Mouse (Mus musculus) erythroblast, embryonic 14.5 days (primary cell): ENCODE data around the gene Csrnp3. TPM values are rescaled to one million over a fixed set of nuclear protein-coding genes. Genes with fewer than 3 reads are reported as not detected.

Experiments used
- H3K27me3 ChIP-seq: 2 replicates; pipeline ENCODE4 v1.6.1; 2012; ENCODE audit warnings: inconsistent platforms; ENCODE audit not compliant: control insufficient read depth
- H3K36me3 ChIP-seq: 2 replicates; pipeline ENCODE4 v1.6.1; 2012; ENCODE audit warnings: mild to moderate bottlenecking, inconsistent platforms; ENCODE audit not compliant: control insufficient read depth
- H3K4me1 ChIP-seq: 2 replicates; pipeline ENCODE4 v1.6.1; 2012; ENCODE audit warnings: inconsistent platforms; ENCODE audit not compliant: control insufficient read depth
- H3K4me3 ChIP-seq: replicated peaks from 2 replicates; pipeline ENCODE3; 2012; ENCODE audit warnings: moderate library complexity, mild to moderate bottlenecking, inconsistent platforms
- H3K9me3 ChIP-seq: 2 replicates; pipeline ENCODE4 v1.6.1; 2012; ENCODE audit warnings: low read length, inconsistent platforms, mixed read lengths; ENCODE audit not compliant: control insufficient read depth
- GATA1 ChIP-seq: IDR thresholded peaks from 2 replicates; pipeline ENCODE4 v1.6.1; 2012; ENCODE audit warnings: low read length, inconsistent platforms, mixed read lengths
- TAL1 ChIP-seq: IDR thresholded peaks from 3 replicates; pipeline ENCODE4 v1.6.1; 2012; ENCODE audit warnings: low read length, inconsistent platforms, mixed read lengths
- polyA plus RNA-seq: library from polyadenylated mRNA; stranded (reverse); fragments of >175 nt; gene quantifications from 2 replicates; pipeline ENCODE4 v1.2.3, GENCODE M21; 2012

Csrnp3 gene
- polyA plus RNA-seq, 1 experiment, result not detected

DNA sequence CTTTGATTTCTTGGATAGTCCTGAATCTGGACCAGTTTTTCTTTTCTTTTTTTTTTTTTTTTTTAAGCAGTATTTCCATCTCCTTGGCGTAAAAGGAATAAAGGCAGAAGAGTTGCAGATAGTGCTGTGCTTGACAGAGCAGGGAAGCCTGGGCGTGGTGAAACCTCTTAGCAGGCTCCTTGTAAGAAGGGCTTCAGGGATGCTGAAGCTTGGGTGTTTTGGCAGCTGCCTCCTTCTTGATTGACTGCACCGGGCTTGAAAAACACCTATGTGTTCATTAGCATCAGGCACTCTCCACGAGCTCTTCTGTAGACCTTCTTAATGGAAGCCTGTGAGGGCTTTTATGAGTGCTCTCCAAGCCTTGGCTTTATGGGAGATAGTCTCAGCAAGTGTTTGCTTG, 117.9 kb downstream of the Csrnp3 start:
- Histone ChIP-seq H3K27me3 (no peaks in the 10 kb centered on the region), H3K36me3 (no peaks in the 10 kb centered on the region)
- TF ChIP-seq GATA1, result no peak
- TF ChIP-seq TAL1, result no peak

DNA sequence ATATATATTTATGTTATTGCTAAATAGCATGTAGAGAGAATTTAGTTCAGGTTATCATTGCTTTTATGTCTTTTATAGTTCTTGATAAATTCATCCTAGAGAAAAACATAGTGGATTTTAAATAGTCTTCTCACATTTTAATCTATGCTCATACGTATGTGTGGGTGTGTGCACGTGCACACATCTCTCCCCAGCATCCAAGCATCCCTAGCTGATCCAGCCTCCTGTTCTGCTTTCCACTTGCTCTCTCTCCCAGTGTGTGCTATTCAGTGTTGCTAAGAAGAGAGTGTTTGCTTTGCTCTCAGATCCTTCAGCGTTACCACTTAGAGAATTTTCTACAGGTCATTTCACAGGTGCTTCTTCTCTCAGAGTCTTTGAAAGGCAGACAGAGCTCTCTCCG, 123.2 kb downstream of the Csrnp3 start:
- Histone ChIP-seq H3K9me3 (no peaks in the 10 kb centered on the region; the same call in 1 of the 2 replicates), H3K36me3 (no peaks in the 10 kb centered on the region), H3K4me3 (no peak overlapping the region), H3K27me3 (no peaks in the 10 kb centered on the region), H3K4me1 (no peaks in the 10 kb centered on the region)
- TF ChIP-seq GATA1 (no peak), TAL1 (no peak)

More for the DNA sequence above, 117.9 kb downstream of the Csrnp3 start:
- Histone ChIP-seq H3K4me3 (no peak overlapping the region), H3K9me3 (no peaks in the 10 kb centered on the region), H3K4me1 (no peaks in the 10 kb centered on the region)

DNA sequence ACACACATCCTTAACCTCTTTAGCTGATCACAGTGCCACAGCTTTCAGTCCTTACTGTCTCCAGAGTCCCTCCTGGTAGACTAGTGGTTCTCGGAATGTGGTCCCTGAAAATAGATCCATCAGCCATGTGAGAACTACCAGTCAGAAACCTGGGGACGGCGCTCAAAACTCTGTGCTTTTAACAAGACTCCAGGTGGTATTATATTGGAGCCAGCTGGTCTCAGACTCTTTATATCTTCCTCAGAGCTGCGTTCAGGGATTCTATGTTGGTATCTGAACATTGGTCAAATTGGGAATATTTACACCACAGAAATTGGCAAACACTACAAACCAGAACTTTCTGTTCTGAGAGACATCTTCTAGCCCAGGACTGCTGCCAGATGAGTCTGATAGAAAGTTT, 128.3 kb downstream of the Csrnp3 start:
- Histone ChIP-seq H3K27me3 (no peaks in the 10 kb centered on the region), H3K4me1 (no peaks in the 10 kb centered on the region), H3K4me3 (no peak overlapping the region), H3K36me3 (no peaks in the 10 kb centered on the region), H3K9me3 (no peaks in the 10 kb centered on the region; the same call in 1 of the 2 replicates)
- TF ChIP-seq GATA1 (no peak), TAL1 (no peak)

DNA sequence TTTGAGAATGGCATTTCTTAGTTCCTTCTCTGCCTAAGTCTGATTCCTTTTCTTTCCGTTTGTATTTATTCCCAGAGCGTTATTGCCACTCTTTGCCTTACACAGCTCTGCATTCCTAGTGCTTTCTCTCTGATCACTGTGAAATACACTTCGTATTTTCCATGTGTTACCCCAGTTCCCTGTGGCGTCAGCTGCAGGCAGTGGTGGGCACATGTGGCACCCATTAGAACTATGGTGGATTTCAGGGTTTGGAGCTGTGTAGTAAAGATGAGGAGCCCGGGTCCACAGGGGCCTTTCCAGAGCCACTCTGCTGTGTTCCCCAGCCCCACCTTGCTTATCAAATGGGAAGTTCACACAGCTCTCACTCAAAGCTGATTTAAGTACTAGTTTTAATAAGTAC, 129.8 kb downstream of the Csrnp3 start:
- Histone ChIP-seq H3K4me1 (no peaks in the 10 kb centered on the region), H3K9me3 (no peaks in the 10 kb centered on the region; the same call in 1 of the 2 replicates), H3K27me3 (no peaks in the 10 kb centered on the region), H3K4me3 (no peak overlapping the region), H3K36me3 (no peaks in the 10 kb centered on the region)
- no peak for TF ChIP-seq GATA1
- no peak for TF ChIP-seq TAL1

DNA sequence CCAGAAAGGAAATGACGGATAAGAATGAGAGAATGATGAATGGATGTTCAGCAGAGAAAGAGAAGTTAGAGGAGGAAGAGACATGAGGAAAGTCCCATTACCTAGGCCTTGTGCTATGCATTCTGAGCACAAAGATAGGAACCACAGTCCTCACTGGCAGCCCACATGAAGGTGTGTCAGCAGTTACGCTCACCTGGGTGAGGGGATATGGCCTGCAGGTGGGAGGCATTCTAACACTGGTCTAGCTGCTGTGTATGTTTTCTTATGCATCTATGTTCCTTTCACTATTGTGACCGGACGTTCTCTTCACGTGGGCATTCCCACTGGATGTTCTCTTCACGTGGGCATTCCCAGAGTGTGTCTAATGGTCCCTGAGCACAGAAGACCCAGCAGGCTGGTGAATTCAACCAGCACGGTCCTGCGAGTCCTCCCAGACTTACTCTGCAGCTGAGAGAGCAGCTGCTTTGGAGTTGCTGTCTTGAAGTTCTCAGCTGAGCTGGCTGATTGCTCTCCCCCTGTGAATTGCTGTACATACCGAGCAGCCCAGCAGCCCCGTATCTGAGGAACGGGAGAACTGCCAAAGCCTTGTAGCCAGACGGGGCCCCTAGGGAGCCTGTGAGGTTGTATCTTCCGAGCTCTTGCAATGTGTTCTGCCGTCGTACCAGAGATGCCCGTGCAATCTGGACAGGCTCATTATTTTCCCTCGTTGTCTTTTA, 133.9 kb downstream of the Csrnp3 start:
- no peak for TF ChIP-seq TAL1
- TF ChIP-seq GATA1, result no peak
- no peak overlapping the region for H3K4me3 ChIP-seq
- H3K27me3 ChIP-seq, result no peaks in the 10 kb centered on the region
- H3K4me1 ChIP-seq, result no peaks in the 10 kb centered on the region
- peaks cover 2% of the 10 kb centered on the region; the same call in 1 of the 2 replicates for H3K9me3 ChIP-seq
- H3K36me3 ChIP-seq, result no peaks in the 10 kb centered on the region

DNA sequence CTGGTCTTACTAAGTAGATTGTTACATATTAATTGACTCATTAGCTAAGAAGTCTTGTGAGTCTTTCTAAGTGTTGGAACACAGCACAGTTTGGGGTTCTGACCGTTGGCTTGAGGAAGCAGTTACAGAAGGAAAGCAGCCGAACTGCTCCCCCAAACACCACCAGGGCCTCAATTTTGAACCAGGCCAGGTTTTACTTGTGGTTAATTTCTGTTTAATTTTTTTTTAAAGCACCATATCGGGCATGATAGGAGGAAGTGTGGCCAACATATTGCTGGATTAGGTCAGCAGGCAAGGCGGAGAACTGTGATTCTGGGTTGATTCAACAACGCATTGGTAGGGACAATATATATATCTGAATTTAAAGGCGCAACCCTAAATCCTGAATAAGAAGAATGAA, 135.9 kb downstream of the Csrnp3 start:
- Histone ChIP-seq H3K9me3 (peaks cover 2% of the 10 kb centered on the region; the same call in 1 of the 2 replicates), H3K4me1 (no peaks in the 10 kb centered on the region), H3K36me3 (no peaks in the 10 kb centered on the region), H3K4me3 (no peak overlapping the region), H3K27me3 (no peaks in the 10 kb centered on the region)
- TF ChIP-seq GATA1 (no peak), TAL1 (no peak)

DNA sequence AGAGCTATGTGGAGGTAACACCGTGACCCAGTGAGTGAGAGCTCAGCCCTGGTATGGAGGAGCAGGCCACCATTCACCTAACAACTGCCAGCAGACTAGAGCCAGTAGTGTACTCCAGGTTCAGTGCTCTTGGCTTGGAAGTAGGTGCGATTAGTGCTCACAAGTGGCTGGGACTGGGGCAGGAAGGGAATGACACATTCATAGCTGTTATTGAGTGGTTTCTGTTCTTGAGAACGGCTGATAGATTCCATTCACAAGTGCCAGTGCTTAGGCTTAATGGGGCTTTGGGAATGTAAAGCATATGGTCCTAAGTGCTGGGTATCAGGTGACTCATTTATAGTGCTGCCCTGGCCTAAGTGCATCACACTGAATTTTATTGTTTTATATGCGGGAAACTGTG, 136.4 kb downstream of the Csrnp3 start:
- Histone ChIP-seq H3K27me3 (no peaks in the 10 kb centered on the region), H3K4me1 (no peaks in the 10 kb centered on the region), H3K4me3 (no peak overlapping the region), H3K9me3 (peaks cover 2% of the 10 kb centered on the region; the same call in 1 of the 2 replicates), H3K36me3 (no peaks in the 10 kb centered on the region)
- TF ChIP-seq TAL1 (no peak), GATA1 (no peak)

DNA sequence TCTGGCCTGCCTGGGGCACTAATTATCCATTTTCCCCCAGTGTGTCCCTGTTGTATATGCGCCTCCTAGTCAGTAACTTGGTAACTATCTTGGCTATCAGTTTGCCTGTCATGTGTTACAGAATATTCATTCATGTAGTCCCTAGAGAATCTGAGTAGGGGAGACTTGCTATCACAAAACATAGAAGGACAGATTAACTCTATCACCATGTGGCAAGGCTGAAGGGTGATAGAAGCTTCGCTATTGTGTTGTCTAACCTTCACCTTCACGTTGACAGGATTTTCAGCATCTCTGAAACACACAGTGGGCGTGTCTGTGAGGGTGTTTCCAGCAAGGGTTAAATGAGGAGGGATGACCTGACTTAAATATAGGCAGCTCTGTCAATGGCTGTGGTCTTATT, 140.1 kb downstream of the Csrnp3 start:
- no peak overlapping the region for H3K4me3 ChIP-seq
- H3K4me1 ChIP-seq, result no peaks in the 10 kb centered on the region
- no peaks in the 10 kb centered on the region for H3K36me3 ChIP-seq
- no peaks in the 10 kb centered on the region for H3K27me3 ChIP-seq
- no peak for TF ChIP-seq GATA1
- H3K9me3 ChIP-seq, result peaks cover 2% of the 10 kb centered on the region; the same call in 1 of the 2 replicates

DNA sequence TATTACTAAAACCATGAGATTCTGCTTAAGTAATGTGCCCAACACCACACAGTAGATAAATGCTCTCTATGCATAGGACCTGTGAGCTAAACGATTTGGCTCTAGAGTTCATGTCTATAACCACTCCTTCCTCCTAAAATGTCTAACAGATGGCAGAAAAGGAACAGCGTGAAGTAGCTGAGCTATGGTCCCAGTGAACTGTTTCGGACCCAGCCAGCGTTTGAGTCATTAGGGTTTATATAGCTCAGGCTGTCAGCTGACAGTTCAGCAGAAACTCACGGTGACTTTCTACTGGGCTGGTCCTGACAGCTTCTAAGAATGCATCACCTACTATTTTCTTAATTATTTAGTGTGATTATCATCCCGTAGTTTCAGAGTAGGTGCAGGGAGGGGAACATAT, 141.5 kb downstream of the Csrnp3 start:
- H3K4me3 ChIP-seq, result no peak overlapping the region
- H3K9me3 ChIP-seq, result no peaks in the 10 kb centered on the region
- H3K36me3 ChIP-seq, result no peaks in the 10 kb centered on the region
- H3K4me1 ChIP-seq, result no peaks in the 10 kb centered on the region
- TF ChIP-seq TAL1, result no peak
- no peak for TF ChIP-seq GATA1
- H3K27me3 ChIP-seq, result no peaks in the 10 kb centered on the region

DNA sequence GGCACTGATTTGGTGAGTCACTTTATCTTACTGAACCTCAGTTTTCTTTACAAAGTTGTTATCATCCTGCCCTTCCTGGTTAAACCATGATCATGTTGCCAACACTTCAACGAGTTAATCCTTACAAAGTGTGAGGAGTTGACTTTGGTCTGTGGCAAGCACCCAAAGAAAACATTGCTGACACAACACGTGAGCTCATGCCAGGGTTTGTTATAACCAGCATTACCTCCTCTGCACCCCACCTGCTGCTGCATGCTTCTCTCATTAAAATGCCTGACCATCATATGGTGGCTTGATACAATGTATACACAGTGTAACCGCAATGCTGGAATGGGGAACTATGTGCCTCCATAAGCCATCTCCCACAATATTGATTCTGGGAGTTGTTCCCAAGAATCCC, 142.0 kb downstream of the Csrnp3 start:
- Histone ChIP-seq H3K36me3 (no peaks in the 10 kb centered on the region), H3K4me3 (no peak overlapping the region)

More for the DNA sequence above, 142.0 kb downstream of the Csrnp3 start:
- Histone ChIP-seq H3K27me3 (no peaks in the 10 kb centered on the region), H3K4me1 (no peaks in the 10 kb centered on the region), H3K9me3 (no peaks in the 10 kb centered on the region)
- no peak for TF ChIP-seq TAL1
- TF ChIP-seq GATA1, result no peak
